Mouse (Mus musculus) lung, adult 2 months (tissue): Measurements from ENCODE around the gene Kbtbd13.

Experiments
- CTCF ChIP-seq: fragments of 200-500 bp; IDR thresholded peaks from 2 replicates; pipeline ENCODE4 v1.5.1; 2011; ENCODE audit warnings: mild to moderate bottlenecking, low read length, control low read depth; ENCODE audit not compliant: insufficient read depth
- POLR2A ChIP-seq: fragments of 200-500 bp; IDR thresholded peaks from 2 replicates; pipeline ENCODE4 v1.6.1; 2011; ENCODE audit warnings: low read depth, mild to moderate bottlenecking, control low read depth, low read length, borderline replicate concordance; ENCODE audit errors: extremely low read depth

DNA sequence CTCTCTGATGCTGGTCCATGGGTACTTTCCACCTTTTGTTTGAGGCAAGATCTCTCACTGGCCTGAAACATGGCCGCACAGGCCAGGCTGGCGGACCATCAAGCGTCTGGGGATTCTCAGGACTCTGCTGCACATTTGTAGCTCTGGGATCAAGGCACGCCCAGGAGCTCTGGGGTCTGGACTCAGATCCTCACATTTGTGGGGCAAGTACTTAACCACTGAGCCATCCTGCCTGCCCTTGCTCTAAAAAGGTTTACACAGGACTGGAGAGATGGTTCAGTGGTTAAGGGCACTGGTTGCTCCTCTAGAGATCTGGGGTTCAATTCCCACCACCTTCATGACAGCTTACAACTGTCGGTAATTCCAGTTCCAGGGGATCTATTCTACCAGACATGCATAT, 39.5 kb upstream of the Kbtbd13 start:
- no peak for TF ChIP-seq POLR2A
- TF ChIP-seq CTCF, result no peak
